Mouse (Mus musculus) E14TG2a.4 (cell line): ENCODE results near the gene Raf1.

Source experiments
- CTCF ChIP-seq: conservative IDR thresholded peaks from 2 replicates; pipeline ENCODE4 v1.5.1; 2014; ENCODE audit warnings: low read length
- NANOG ChIP-seq: IDR thresholded peaks from 2 replicates; pipeline ENCODE4 v1.6.1; 2014; ENCODE audit warnings: borderline replicate concordance, low read length, mixed read lengths
- POU5F1 ChIP-seq: IDR thresholded peaks from 2 replicates; pipeline ENCODE4 v1.6.1; 2014; ENCODE audit warnings: low read length, borderline replicate concordance

DNA sequence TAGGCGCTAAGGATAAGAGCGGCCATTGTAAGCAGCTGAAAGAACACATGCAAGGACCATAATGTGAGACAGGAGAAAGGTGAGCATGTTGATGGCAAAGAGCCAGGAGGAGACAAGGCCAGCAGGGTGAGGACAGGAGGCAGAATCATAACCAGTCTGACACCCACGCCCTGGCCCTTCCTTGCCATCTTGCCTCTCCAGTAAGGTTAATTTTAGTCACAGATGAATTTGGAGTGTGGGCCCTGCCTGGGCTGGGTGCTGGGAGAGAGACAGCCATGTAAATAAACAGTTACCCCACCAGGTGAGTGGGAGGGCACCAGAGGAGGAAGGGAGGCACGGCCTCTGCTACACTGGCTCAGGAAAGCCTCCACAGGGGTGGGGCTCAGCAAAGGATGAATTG is 4.6 kb upstream of the Raf1 start:
- TF ChIP-seq CTCF (no peak), NANOG (no peak), POU5F1 (no peak)
